Mouse (Mus musculus) CH12.LX (cell line): ENCODE measurements around the gene Brap. TPM values are rescaled to one million over a fixed set of nuclear protein-coding genes. Genes with fewer than 3 reads are reported as not detected.

Source experiments
- DNase-seq: peaks from one replicate; pipeline ENCODE4 v3.0.0-alpha.2; 2013; ENCODE audit errors: extremely low read depth
- H3K27ac ChIP-seq: 2 replicates; pipeline ENCODE4 v1.5.1; 2012; ENCODE audit warnings: low read depth, mild to moderate bottlenecking, control low read depth, moderate library complexity; ENCODE audit not compliant: insufficient read depth
- H3K27me3 ChIP-seq: replicated peaks from 2 replicates; pipeline ENCODE3; 2012; ENCODE audit warnings: inconsistent platforms
- H3K36me3 ChIP-seq, 2 experiments: replicated peaks in 1 of 2; 2 replicates each; pipeline versions ENCODE3 to v1.6.1; 2012; ENCODE audit warnings: inconsistent platforms in 1 of 2, low read length in 1 of 2, mild to moderate bottlenecking in 1 of 2, mixed read lengths in 1 of 2, moderate library complexity in 1 of 2; ENCODE audit not compliant: control insufficient read depth in 1 of 2, insufficient read depth in 1 of 2
- H3K4me1 ChIP-seq, 2 experiments: 2 replicates each; pipeline ENCODE4 v1.6.1; 2012; ENCODE audit warnings: inconsistent platforms in 1 of 2, moderate library complexity in 1 of 2; ENCODE audit not compliant: insufficient read depth in 2 of 2, control insufficient read depth in 1 of 2
- H3K4me2 ChIP-seq: 2 replicates; pipeline ENCODE4 v1.6.1; 2012; ENCODE audit warnings: low read depth, mild to moderate bottlenecking, control low read depth; ENCODE audit not compliant: poor library complexity, insufficient read depth, severe bottlenecking
- H3K4me3 ChIP-seq, 3 experiments: fragments of 150-350 bp in 1 of 3; sonication (generic) in 1 of 3; replicated peaks in 1 of 3; 2 replicates each; pipeline versions ENCODE3 to v1.5.1; 2011 to 2012; ENCODE audit warnings: low read depth in 2 of 3, low read length in 2 of 3, mild to moderate bottlenecking in 2 of 3, moderate library complexity in 2 of 3, control low read depth in 1 of 3, improper control_type of control experiment in 1 of 3, inconsistent platforms in 1 of 3, mixed read lengths in 1 of 3; ENCODE audit not compliant: poor library complexity in 1 of 3
- H3K79me2 ChIP-seq: replicated peaks from 2 replicates; pipeline ENCODE4 v1.6.1; 2012; ENCODE audit warnings: mild to moderate bottlenecking, moderate library complexity; ENCODE audit not compliant: control insufficient read depth, poor library complexity, insufficient read depth, severe bottlenecking; ENCODE audit errors: extremely low read depth
- H3K9ac ChIP-seq: 2 replicates; pipeline ENCODE4 v1.6.1; 2012; ENCODE audit warnings: low read depth, mild to moderate bottlenecking, control low read depth, moderate library complexity; ENCODE audit not compliant: insufficient read depth
- H3K9me3 ChIP-seq: replicated peaks from 2 replicates; pipeline ENCODE3; 2012; ENCODE audit warnings: low read length, inconsistent platforms, mixed read lengths
- CHD1 ChIP-seq: IDR thresholded peaks from 2 replicates; pipeline ENCODE4 v1.6.1; 2012; ENCODE audit warnings: low read depth, low read length, improper control_type of control experiment, inconsistent platforms
- CHD2 ChIP-seq: IDR thresholded peaks from 2 replicates; pipeline ENCODE4 v1.6.1; 2011; ENCODE audit warnings: low read length, improper control_type of control experiment
- E2F4 ChIP-seq: IDR thresholded peaks from 2 replicates; pipeline ENCODE4 v1.6.1; 2011; ENCODE audit warnings: low read depth, low read length, improper control_type of control experiment; ENCODE audit not compliant: insufficient replicate concordance
- EP300 ChIP-seq: IDR thresholded peaks from 2 replicates; pipeline ENCODE4 v1.6.1; 2011; ENCODE audit warnings: low read length, improper control_type of control experiment
- JUN ChIP-seq: IDR thresholded peaks from 2 replicates; pipeline ENCODE4 v1.6.1; 2011; ENCODE audit warnings: low read depth, mild to moderate bottlenecking, low read length, improper control_type of control experiment, moderate library complexity; ENCODE audit not compliant: insufficient read depth
- JUND ChIP-seq: conservative IDR thresholded peaks from 2 replicates; pipeline ENCODE4 v1.6.1; 2011; ENCODE audit warnings: low read depth, low read length, improper control_type of control experiment
- MAX ChIP-seq: IDR thresholded peaks from 2 replicates; pipeline ENCODE4 v1.6.1; 2011; ENCODE audit warnings: low read length, improper control_type of control experiment
- MAZ ChIP-seq: IDR thresholded peaks from 2 replicates; pipeline ENCODE4 v1.6.1; 2012; ENCODE audit warnings: low read depth, mild to moderate bottlenecking, inconsistent platforms, low read length, improper control_type of control experiment, moderate library complexity
- MXI1 ChIP-seq: IDR thresholded peaks from 2 replicates; pipeline ENCODE4 v1.6.1; 2011; ENCODE audit warnings: mild to moderate bottlenecking, low read depth, low read length, improper control_type of control experiment
- NELFE ChIP-seq: IDR thresholded peaks from 2 replicates; pipeline ENCODE4 v1.6.1; 2011; ENCODE audit warnings: low read depth, low read length, improper control_type of control experiment
- PAX5 ChIP-seq: IDR thresholded peaks from 2 replicates; pipeline ENCODE4 v1.6.1; 2012; ENCODE audit warnings: low read length, inconsistent platforms, mixed read lengths
- POLR2A ChIP-seq: IDR thresholded peaks from 2 replicates; pipeline ENCODE4 v1.6.1; 2011; ENCODE audit warnings: low read depth, mild to moderate bottlenecking, improper control_type of control experiment, low read length
- POLR2AphosphoS2 ChIP-seq: IDR thresholded peaks from 2 replicates; pipeline ENCODE4 v1.6.1; 2011; ENCODE audit warnings: low read depth, low read length, improper control_type of control experiment
- RCOR1 ChIP-seq: conservative IDR thresholded peaks from 2 replicates; pipeline ENCODE4 v1.6.1; 2012; ENCODE audit warnings: low read depth, mild to moderate bottlenecking, inconsistent platforms, low read length, improper control_type of control experiment
- SIN3A ChIP-seq: IDR thresholded peaks from 2 replicates; pipeline ENCODE4 v1.6.1; 2012; ENCODE audit warnings: low read length, improper control_type of control experiment, inconsistent platforms
- SMC3 ChIP-seq: IDR thresholded peaks from 2 replicates; pipeline ENCODE4 v1.6.1; 2011; ENCODE audit warnings: low read depth, low read length, improper control_type of control experiment
- UBTF ChIP-seq: IDR thresholded peaks from 2 replicates; pipeline ENCODE4 v1.6.1; 2012; ENCODE audit warnings: low read depth, mild to moderate bottlenecking, inconsistent platforms, low read length, improper control_type of control experiment, moderate library complexity
- USF1 ChIP-seq: IDR thresholded peaks from 2 replicates; pipeline ENCODE4 v1.6.1; 2014; ENCODE audit warnings: low read depth, mild to moderate bottlenecking, inconsistent platforms, low read length, improper control_type of control experiment
- USF2 ChIP-seq: conservative IDR thresholded peaks from 2 replicates; pipeline ENCODE4 v1.6.1; 2011; ENCODE audit warnings: low read depth, low read length, improper control_type of control experiment
- ZC3H11A ChIP-seq: IDR thresholded peaks from 2 replicates; pipeline ENCODE4 v1.6.1; 2012; ENCODE audit warnings: low read depth, mild to moderate bottlenecking, inconsistent platforms, low read length, improper control_type of control experiment
- ZKSCAN1 ChIP-seq: IDR thresholded peaks from 2 replicates; pipeline ENCODE4 v1.6.1; 2012; ENCODE audit warnings: low read depth, inconsistent platforms, low read length, improper control_type of control experiment, borderline replicate concordance
- ZMIZ1 ChIP-seq: IDR thresholded peaks from 2 replicates; pipeline ENCODE4 v1.6.1; 2012; ENCODE audit warnings: low read depth, mild to moderate bottlenecking, inconsistent platforms, low read length, improper control_type of control experiment
- dilution Hi-C: fragments of 300-500 bp; cut with MboI; formaldehyde crosslinking; loops from 2 replicates; pipeline ENCODE4 v1.14.3; 2020; ENCODE audit warnings: low sequenced_read_pairs; ENCODE audit not compliant: extremely low pct_unique_long_range_greater_than_20kb, extremely low pct_ligation_motif_present
- in situ Hi-C: fragments of 300-500 bp; cut with MboI; formaldehyde crosslinking; loops from 3 replicates; pipeline ENCODE4 v1.14.3; 2019; ENCODE audit warnings: low sequenced_read_pairs, low pct_ligation_motif_present, low pct_unique_long_range_greater_than_20kb, mixed read lengths
- polyA plus RNA-seq: library from polyadenylated mRNA; unstranded; fragments of >175 nt; gene quantifications from 2 replicates; pipeline ENCODE4 v1.2.1, GENCODE M21; 2012; ENCODE audit warnings: low read depth; ENCODE audit not compliant: insufficient read length
- total RNA-seq, 2 experiments: library from RNA; depleted of rRNA; stranded (reverse); fragments of 300-350 nt in 1 of 2; fragments of >200 nt in 1 of 2; gene quantifications; 2 replicates each; pipeline ENCODE4 v1.2.3; 2012 to 2014

The Brap gene
- total and polyA plus RNA-seq, 3 experiments, result 23.7 to 33.3 (median 29.8) TPM

DNA sequence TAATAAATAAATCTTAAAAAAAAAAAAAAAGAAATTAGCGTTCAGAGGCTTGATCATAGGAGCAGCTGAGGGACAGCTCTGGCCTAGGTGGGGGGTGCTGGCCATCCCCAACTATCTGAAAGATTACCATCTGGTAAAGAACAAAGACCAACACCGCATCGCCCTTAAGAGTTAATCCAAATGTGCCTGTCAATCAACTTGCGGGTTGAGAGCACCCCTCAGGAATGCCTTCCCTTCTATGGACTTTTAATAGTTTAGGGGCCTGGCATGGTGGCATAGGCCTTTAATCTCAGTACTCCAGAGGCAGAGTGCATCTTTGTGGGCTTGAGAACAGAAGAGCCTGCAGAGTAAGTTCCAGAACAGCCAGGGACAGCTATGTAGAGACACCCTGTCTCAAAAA is 32.5 kb downstream of the Brap start:
- Histone ChIP-seq H3K27ac (no peak overlapping the region), H3K4me1 (no peaks in the 10 kb centered on the region), H3K27me3 (no peaks in the 10 kb centered on the region), H3K9ac (no peak overlapping the region), H3K9me3 (no peaks in the 10 kb centered on the region), H3K79me2 (no peaks in the 10 kb centered on the region), H3K4me2 (no peak overlapping the region), H3K4me3 (no peak overlapping the region), H3K36me3 (peaks cover 0 to 5% of the 10 kb centered on the region in 2 experiments)
- in situ Hi-C loops, result no loop called here
- dilution Hi-C loops, result no loop called here
- no peak for DNase-seq
- TF ChIP-seq UBTF, result no peak
- no peak for TF ChIP-seq ZC3H11A
- TF ChIP-seq NELFE, result no peak
- no peak for TF ChIP-seq SIN3A
- no peak for TF ChIP-seq MXI1
- TF ChIP-seq USF1, result no peak
- no peak for TF ChIP-seq JUND
- TF ChIP-seq E2F4, result no peak
- TF ChIP-seq PAX5, result no peak
- no peak for TF ChIP-seq EP300
- TF ChIP-seq CHD2, result no peak
- TF ChIP-seq CHD1, result no peak
- no peak for TF ChIP-seq POLR2A
- no peak for TF ChIP-seq JUN
- no peak for TF ChIP-seq RCOR1
- no peak for TF ChIP-seq ZKSCAN1
- TF ChIP-seq USF2, result no peak
- TF ChIP-seq SMC3, result no peak
- TF ChIP-seq ZMIZ1, result no peak

DNA sequence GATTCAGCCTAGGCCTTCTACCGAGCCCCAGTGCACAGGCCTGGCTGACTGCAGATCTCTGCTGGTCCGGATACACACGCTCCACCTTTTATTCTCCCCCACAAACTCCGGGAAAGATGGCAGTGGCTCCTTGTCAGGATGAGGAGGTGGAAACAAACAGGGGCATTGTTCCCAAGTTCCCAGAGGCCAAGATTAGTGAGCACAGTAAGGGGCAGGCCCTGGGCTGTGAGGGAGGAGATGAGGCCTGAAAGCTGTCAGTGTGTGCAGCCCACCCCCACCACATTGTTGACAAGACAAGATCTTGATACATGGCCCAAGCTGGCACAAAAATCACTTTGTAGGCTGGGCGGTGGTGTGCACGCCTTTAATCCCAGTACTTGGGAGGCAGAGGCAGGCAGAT is 36.4 kb downstream of the Brap start:
- Histone ChIP-seq H3K36me3 (no peaks in the 10 kb centered on the region), H3K27me3 (peaks cover 2% of the 10 kb centered on the region), H3K4me2 (no peak overlapping the region), H3K4me3 (no peak overlapping the region), H3K9ac (no peak overlapping the region), H3K79me2 (no peaks in the 10 kb centered on the region), H3K4me1 (peaks cover 0 to 5% of the 10 kb centered on the region in 2 experiments; a peak in 1 of 4 replicates), H3K9me3 (no peaks in the 10 kb centered on the region), H3K27ac (no peak overlapping the region)
- DNase-seq, result no peak
- in situ Hi-C loops (no loop called here), dilution Hi-C loops (no loop called here)
- TF ChIP-seq POLR2AphosphoS2 (no peak), MAX (no peak), ZKSCAN1 (no peak), JUND (no peak), CHD2 (no peak), MAZ (no peak)
